Mouse (Mus musculus) small intestine, adult 2 months (tissue): ENCODE results near the gene Nkpd1.

Experiments used
- CTCF ChIP-seq: fragments of 200-500 bp; IDR thresholded peaks from 2 replicates; pipeline ENCODE4 v1.5.1; 2012; ENCODE audit warnings: low read depth, mild to moderate bottlenecking, control low read depth, inconsistent platforms, low read length, moderate library complexity, mixed read lengths; ENCODE audit not compliant: insufficient replicate concordance, insufficient read length; ENCODE audit errors: extremely low read depth
- POLR2A ChIP-seq: fragments of 200-500 bp; IDR thresholded peaks from 2 replicates; pipeline ENCODE4 v1.6.1; 2012; ENCODE audit warnings: low read depth, mild to moderate bottlenecking, control low read depth, inconsistent platforms, low read length, moderate library complexity

- no peak for TF ChIP-seq POLR2A
- no peak for TF ChIP-seq CTCF
These were observed 16.9 kb upstream of the Nkpd1 start for GRCm38 (mm10) chr7:19500420-19501363.
